Mouse (Mus musculus) MEL (cell line): ENCODE measurements around the gene Dnah17.

Experiments used
- EP300 ChIP-seq, 2 experiments: IDR thresholded peaks; 2 replicates each; pipeline ENCODE4 v1.6.1; 2011; ENCODE audit warnings: improper control_type of control experiment in 2 of 2, low read length in 2 of 2, low read depth in 1 of 2, mild to moderate bottlenecking in 1 of 2
- GATA1 ChIP-seq: IDR thresholded peaks from 2 replicates; pipeline ENCODE4 v1.6.1; 2011; ENCODE audit warnings: low read depth, low read length, improper control_type of control experiment
- MAZ ChIP-seq: IDR thresholded peaks from 2 replicates; pipeline ENCODE4 v1.6.1; 2012; ENCODE audit warnings: low read depth, mild to moderate bottlenecking, inconsistent platforms, low read length, improper control_type of control experiment
- POLR2A ChIP-seq, 2 experiments: IDR thresholded peaks; 2 replicates each; pipeline ENCODE4 v1.6.1; 2011 to 2012; ENCODE audit warnings: low read length in 2 of 2, mild to moderate bottlenecking in 2 of 2, control low read depth in 1 of 2, improper control_type of control experiment in 1 of 2, low read depth in 1 of 2, moderate library complexity in 1 of 2; ENCODE audit not compliant: control insufficient read depth in 1 of 2, insufficient read depth in 1 of 2, poor library complexity in 1 of 2
- TAL1 ChIP-seq: IDR thresholded peaks from 2 replicates; pipeline ENCODE4 v1.6.1; 2012; ENCODE audit warnings: mild to moderate bottlenecking, inconsistent platforms, low read length, moderate library complexity, mixed read lengths
- UBTF ChIP-seq: IDR thresholded peaks from 2 replicates; pipeline ENCODE4 v1.6.1; 2012; ENCODE audit warnings: low read depth, mild to moderate bottlenecking, inconsistent platforms, low read length, improper control_type of control experiment, moderate library complexity, borderline replicate concordance; ENCODE audit not compliant: insufficient read depth

- TF ChIP-seq GATA1 (no peak), POLR2A (IDR thresholded peaks at IDR 0.05; ENCODE audit: control insufficient read depth in 1 of 2, insufficient read depth in 1 of 2, low read depth in 1 of 2, low read length in 2 of 2, poor library complexity in 1 of 2) (no peak), TAL1 (no peak), EP300 (IDR thresholded peaks at IDR 0.05; ENCODE audit: low read depth in 1 of 2, low read length in 2 of 2) (no peak), MAZ (no peak), UBTF (no peak)
Observed at GRCm38 (mm10) chr11:118132136-118132535, 1.7 kb upstream of the Dnah17 start.
